In the genomic region with DNA sequence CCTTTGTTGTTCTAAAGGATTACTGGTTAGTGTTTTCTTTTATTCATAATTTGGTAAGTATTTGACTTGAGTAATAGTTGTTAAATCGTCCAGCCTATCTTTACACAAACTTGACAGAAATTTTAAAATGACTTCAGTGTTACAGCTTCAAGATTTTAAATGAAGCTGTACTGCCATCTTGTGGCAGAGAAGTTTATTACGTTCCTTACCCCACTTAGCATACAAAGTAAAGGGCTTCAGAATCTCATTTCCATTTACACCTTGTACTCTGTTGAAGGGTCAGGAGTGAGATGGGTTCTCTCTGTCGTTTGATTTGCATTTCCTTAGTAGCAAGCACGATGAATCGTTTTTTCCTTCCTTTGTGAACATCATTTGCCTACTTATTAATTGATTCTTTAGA, we compare ENCODE assay signal across 8 mouse cellular contexts. TPM values are rescaled to one million over a fixed set of nuclear protein-coding genes. Genes with fewer than 3 reads are reported as not detected.
DNase-seq lines count a peak whose midpoint lies in the region; ATAC-seq and TF ChIP-seq lines count a peak whose summit lies in the region.

No protein-coding gene starts in this region.

- POLR2A ChIA-PET in Patski (lab: Charles Lee), result no interaction called here

- DNase-seq in adrenal gland, postnatal 10 days, result peak; percentile 23
- DNase-seq in adrenal gland, adult 2 months, result no peak
- peak; percentile 25 to 49 for DNase-seq in left cerebral cortex, adult 18-20 months (ENCODE audit: low spot score in 2 of 2)
- DNase-seq in left cerebral cortex, adult 8-10 months (ENCODE audit: low spot score in 2 of 2), result no peak
- peak; percentile 6 for DNase-seq in Patski (ENCODE audit: low read depth, low spot score)
- peak; percentile 11 to 20 for DNase-seq in heart, postnatal 36 days
- DNase-seq in lung, postnatal 25 days (ENCODE audit: low spot score), result peak; percentile 34
- peak; percentile 31 for DNase-seq in thymus, postnatal 14 days

- no peak for ATAC-seq in Patski

- in situ Hi-C loops in Patski (cut with MboI; ENCODE audit: low pct_unique_long_range_greater_than_20kb), result loop anchor here (25.0 kb wide), 2 partner anchors 1234 to 1334 kb away; a partner anchor contains a TSS

- TF ChIP-seq CTCF in Patski (IDR thresholded peaks at IDR 0.05), result peak; percentile 42

- no peaks in the 10 kb centered on the region for H3K27me3 ChIP-seq in Patski

- intact Hi-C loops in heart, postnatal 36 days (cut with DNase I), result no loop called here

- CTCF ChIA-PET in Patski (lab: Charles Lee), result no interaction called here

RNA-seq across cellular contexts. Expression of a gene that starts 14.9 kb away (rescaled TPM):
- not detected for total RNA-seq in adrenal gland, postnatal 10 days (2021)
- total RNA-seq in adrenal gland, adult 2 months (2021), result not detected
- polyA plus RNA-seq in adrenal gland, adult 2 months (2012; rRNA removed), result not detected in 2 replicates
- total RNA-seq in left cerebral cortex, adult 18-20 months (2021), result not detected
- not detected for total RNA-seq in left cerebral cortex, adult 8-10 months (2022)
- not detected for polyA plus RNA-seq in Patski (2021)
- not detected for total RNA-seq in heart, postnatal 36 days (2021)

RNA-seq across cellular contexts. Expression of a gene that starts 24.9 kb away (rescaled TPM):
- not detected for total RNA-seq in adrenal gland, postnatal 10 days (2021)
- not detected for total RNA-seq in adrenal gland, adult 2 months (2021)
- polyA plus RNA-seq in adrenal gland, adult 2 months (2012; rRNA removed), result not detected in 2 replicates
- not detected for total RNA-seq in left cerebral cortex, adult 18-20 months (2021)
- total RNA-seq in left cerebral cortex, adult 8-10 months (2022), result not detected
- not detected for polyA plus RNA-seq in Patski (2021)
- not detected for total RNA-seq in heart, postnatal 36 days (2021)

RNA-seq across cellular contexts. Expression of a gene that starts 40.0 kb away (rescaled TPM):
- total RNA-seq in adrenal gland, postnatal 10 days (2021), result not detected
- not detected for total RNA-seq in adrenal gland, adult 2 months (2021)
- polyA plus RNA-seq in adrenal gland, adult 2 months (2012; rRNA removed), result not detected in 2 replicates
- not detected for total RNA-seq in left cerebral cortex, adult 18-20 months (2021)
- total RNA-seq in left cerebral cortex, adult 8-10 months (2022), result under 1 TPM in 1 of 4 experiments, not detected in 3; 0.05 TPM
- not detected for polyA plus RNA-seq in Patski (2021)
- total RNA-seq in heart, postnatal 36 days (2021), result not detected

RNA-seq across cellular contexts. Expression of a gene that starts 47.2 kb away (rescaled TPM):
- not detected for total RNA-seq in adrenal gland, postnatal 10 days (2021)
- not detected for total RNA-seq in adrenal gland, adult 2 months (2021)
- polyA plus RNA-seq in adrenal gland, adult 2 months (2012; rRNA removed), result not detected in 2 replicates
- total RNA-seq in left cerebral cortex, adult 18-20 months (2021), result not detected
- total RNA-seq in left cerebral cortex, adult 8-10 months (2022), result not detected
- polyA plus RNA-seq in Patski (2021), result not detected
- not detected for total RNA-seq in heart, postnatal 36 days (2021)

Comparison
In these comparisons a context has a peak if more than half of its experiments do, and no peak if none do; other contexts are left out.
1. DNase-seq: peak in adrenal gland, postnatal 10 days (single experiment), left cerebral cortex, adult 18-20 months (2 of 2), Patski (single experiment), heart, postnatal 36 days (2 of 2), lung, postnatal 25 days (single experiment) and thymus, postnatal 14 days (single experiment); none in adrenal gland, adult 2 months (single experiment) and left cerebral cortex, adult 8-10 months (0 of 2).